Mouse (Mus musculus) heart, embryonic 10.5 days (tissue): ENCODE results near the gene Aqp3. TPM values are rescaled to one million over a fixed set of nuclear protein-coding genes. Genes with fewer than 3 reads are reported as not detected.
A peak's percentile ranks its signal among the peaks of the same experiment; 100 is the strongest.

ENCODE experiments used
- DNase-seq: peaks from one replicate; pipeline ENCODE4 v3.0.0-alpha.2; 2017; ENCODE audit warnings: low spot score
- H3K27ac ChIP-seq: fragments of 300-500 bp; sonication (generic); 2 replicates; pipeline ENCODE4 v1.5.1; 2016; ENCODE audit warnings: mild to moderate bottlenecking
- H3K27me3 ChIP-seq: fragments of 300-500 bp; sonication (generic); 2 replicates; pipeline ENCODE4 v1.6.1; 2016; ENCODE audit warnings: mild to moderate bottlenecking; ENCODE audit not compliant: poor library complexity, insufficient read depth, severe bottlenecking
- H3K36me3 ChIP-seq: fragments of 300-500 bp; sonication (generic); 2 replicates; pipeline ENCODE4 v1.6.1; 2016; ENCODE audit warnings: mild to moderate bottlenecking, moderate library complexity
- H3K4me1 ChIP-seq: fragments of 300-500 bp; sonication (generic); 2 replicates; pipeline ENCODE4 v1.6.1; 2016; ENCODE audit warnings: mild to moderate bottlenecking
- H3K4me3 ChIP-seq: fragments of 300-500 bp; sonication (generic); 2 replicates; pipeline ENCODE4 v1.5.1; 2016; ENCODE audit warnings: mild to moderate bottlenecking, moderate library complexity
- H3K9me3 ChIP-seq: fragments of 300-500 bp; sonication (generic); 2 replicates; pipeline ENCODE4 v1.6.1; 2016; ENCODE audit warnings: mild to moderate bottlenecking, moderate library complexity
- WGBS: fragments of 180-500 bp; shearing (Covaris S2); methylation state at CpG from one replicate; pipeline ENCODE4 v1.1.7; 2016; 5-methylcytosine and 5-hydroxymethylcytosine counted together
- polyA plus RNA-seq: library from polyadenylated mRNA; unstranded; fragments of >200 nt; fragmentation: Nextera tagmentation; extraction: Ambion mirVana; gene quantifications from 2 replicates; pipeline ENCODE4 v1.2.1, GENCODE M21; 2016

Aqp3 gene
- 10.6 TPM in 2 replicates for polyA plus RNA-seq

DNA sequence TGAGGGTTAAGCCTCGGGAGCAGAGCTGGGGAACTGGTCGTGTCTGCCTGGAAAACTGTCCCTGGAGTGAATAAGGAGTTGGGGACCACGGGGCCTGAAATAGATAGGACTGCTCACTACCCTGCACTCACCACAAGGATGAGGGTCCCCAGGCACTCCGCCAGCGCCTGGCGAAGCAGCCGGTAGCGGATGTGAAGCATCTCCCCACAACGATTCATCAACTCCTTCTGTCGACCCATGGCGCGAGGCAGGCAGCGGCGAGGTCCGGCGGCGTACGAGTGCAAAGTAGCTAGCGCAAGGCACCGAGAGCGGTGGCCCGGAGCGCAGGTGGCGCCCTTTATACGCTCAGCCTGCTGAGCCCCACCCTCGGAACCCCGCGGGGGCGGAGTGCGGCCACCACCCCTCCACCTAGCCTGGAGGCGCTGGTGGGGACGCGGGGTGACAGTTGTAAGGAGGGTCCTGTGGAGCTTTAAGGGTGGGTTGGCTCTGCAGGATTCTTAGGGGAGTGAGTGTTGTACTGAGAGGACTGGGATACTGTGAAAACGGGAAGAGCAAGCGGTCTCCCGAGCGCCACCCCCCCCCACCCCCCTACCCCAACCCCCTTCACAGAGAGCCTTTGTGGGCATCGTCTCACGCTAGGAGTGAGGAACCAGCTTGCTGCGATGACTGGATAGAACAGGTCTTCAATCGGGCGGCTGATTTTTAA lies at the start of gene Aqp3:
Gene Aqp3 (minus strand): TSS at position 313 of the 706 bp plus-strand sequence.
- Histone ChIP-seq H3K4me1 (peaks cover 32% of the 10 kb centered on the region), H3K27me3 (peaks cover 58% of the 10 kb centered on the region), H3K27ac (peak within 1 kb of the TSS; percentile 72), H3K36me3 (no peaks in the 10 kb centered on the region), H3K9me3 (no peaks in the 10 kb centered on the region), H3K4me3 (peak within 1 kb of the TSS; percentile 66)
- WGBS = under 1% methylated on average over 42 of the region's 42 CpGs
- no peak for DNase-seq

DNA sequence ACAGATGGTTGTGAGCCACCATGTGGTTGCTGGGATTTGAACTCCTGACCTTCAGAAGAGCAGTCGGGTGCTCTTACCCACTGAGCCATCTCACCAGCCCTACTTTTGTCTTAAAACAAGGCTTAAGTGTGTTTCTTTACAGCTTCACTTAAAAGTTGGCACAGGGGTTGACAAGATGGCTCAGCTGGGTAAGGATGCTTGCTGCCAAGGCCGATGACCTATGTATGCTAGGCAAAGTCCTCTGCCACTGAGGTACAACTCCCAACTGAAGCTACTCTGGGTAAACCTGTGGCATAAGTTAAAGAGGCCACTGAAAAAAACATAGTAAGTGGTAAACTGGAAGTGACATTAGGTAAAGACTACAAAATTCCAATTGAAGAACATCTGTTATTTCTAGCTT lies 44.6 kb upstream of the Aqp3 start:
- H3K9me3 ChIP-seq = no peaks in the 10 kb centered on the region
- H3K36me3 ChIP-seq = peaks cover 47% of the 10 kb centered on the region
- WGBS = 88% methylated on average over 2 of the region's 2 CpGs
- H3K4me3 ChIP-seq = no peak overlapping the region
- H3K27ac ChIP-seq = no peak overlapping the region
- no peaks in the 10 kb centered on the region for H3K4me1 ChIP-seq
- H3K27me3 ChIP-seq = no peaks in the 10 kb centered on the region
- no peak for DNase-seq

DNA sequence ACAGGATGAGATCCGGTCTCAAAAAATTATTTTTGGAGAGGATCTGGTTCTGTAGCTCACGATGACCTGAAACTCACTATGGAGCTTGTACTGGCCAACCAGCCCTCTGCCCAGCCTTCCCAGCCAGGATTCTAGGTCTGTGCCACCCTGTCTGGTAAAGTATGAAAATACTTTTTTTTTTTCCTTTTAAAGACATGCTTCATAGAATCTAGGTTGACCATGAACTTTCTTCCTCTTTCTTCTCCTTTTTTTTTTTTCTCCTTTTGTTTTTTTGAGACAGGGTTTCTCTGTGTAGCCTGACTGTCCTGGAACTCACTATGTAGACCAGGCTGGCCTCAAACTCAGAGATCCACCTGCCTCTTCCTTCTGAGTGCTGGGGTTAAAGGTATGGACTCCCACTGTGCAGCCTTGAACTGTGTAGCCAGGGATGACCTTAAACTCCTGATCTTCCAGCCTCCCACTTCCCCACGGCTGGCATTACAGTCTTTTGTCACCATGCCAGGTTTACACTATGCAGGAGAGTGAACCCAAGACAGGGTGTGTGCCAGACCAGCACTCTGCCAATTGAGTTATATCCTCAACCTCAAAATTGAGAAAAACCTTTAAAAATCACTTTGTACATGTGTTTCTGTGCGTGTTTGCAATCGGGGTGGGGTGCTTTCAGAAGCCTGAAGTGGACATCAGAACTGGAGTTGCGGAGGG lies 42.3 kb upstream of the Aqp3 start:
- DNase-seq = no peak
- Histone ChIP-seq H3K9me3 (no peaks in the 10 kb centered on the region), H3K4me1 (no peaks in the 10 kb centered on the region), H3K36me3 (peaks cover 43% of the 10 kb centered on the region), H3K27ac (no peak overlapping the region), H3K27me3 (no peaks in the 10 kb centered on the region), H3K4me3 (no peak overlapping the region)
- WGBS = 94% methylated on average over 6 of the region's 6 CpGs

DNA sequence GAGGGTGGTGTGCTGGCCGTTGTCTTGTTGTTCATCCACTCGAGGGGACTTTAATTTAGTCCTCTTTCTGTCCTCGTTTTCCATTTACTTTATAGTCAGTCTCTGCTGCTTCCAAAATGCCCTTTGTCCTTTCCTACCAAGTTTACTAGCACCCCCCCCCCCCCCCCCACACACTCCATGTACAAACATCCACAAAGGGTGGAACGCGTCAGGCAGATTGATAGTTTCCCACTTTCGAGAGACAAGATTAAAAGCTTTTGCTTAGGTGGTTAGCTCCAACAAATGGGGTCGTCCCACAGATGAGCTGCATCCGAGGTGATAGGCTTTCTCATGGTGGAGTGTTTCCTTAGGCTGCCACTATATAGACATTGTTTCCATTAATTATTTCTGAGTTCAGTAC lies 38.8 kb upstream of the Aqp3 start:
- H3K36me3 ChIP-seq = peaks cover 27% of the 10 kb centered on the region
- peak overlapping the region; percentile 95 for H3K4me3 ChIP-seq
- H3K4me1 ChIP-seq = 0 out of 2 replicates have a peak, but pooled peaks cover 6% of the 10 kb centered on the region
- H3K27ac ChIP-seq = peak overlapping the region; percentile 100
- WGBS = 1% methylated on average over 8 of the region's 8 CpGs
- no peaks in the 10 kb centered on the region for H3K9me3 ChIP-seq
- H3K27me3 ChIP-seq = no peaks in the 10 kb centered on the region
- no peak for DNase-seq

DNA sequence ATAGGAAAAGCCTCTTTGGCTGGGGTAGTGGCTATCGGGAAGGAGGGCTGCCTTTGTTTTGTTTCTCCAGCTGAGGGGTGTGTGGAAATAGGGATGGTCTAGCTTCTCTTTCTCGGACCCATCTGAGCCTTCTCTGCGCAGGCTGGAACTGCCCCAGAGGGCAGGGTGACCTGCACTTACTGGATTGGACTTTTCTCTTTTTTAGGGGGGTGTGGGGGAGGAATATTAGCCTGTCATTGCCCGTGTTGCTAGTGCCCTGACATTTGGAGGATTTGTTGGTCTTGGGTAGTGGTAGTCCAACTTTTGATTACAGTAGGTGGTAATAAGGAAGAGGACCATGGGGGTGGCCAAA lies 38.4 kb upstream of the Aqp3 start:
- under 1% methylated on average over 4 of the region's 4 CpGs for WGBS
- Histone ChIP-seq H3K4me1 (0 out of 2 replicates have a peak, but pooled peaks cover 6% of the 10 kb centered on the region), H3K27me3 (no peaks in the 10 kb centered on the region), H3K36me3 (peaks cover 24% of the 10 kb centered on the region), H3K9me3 (no peaks in the 10 kb centered on the region), H3K4me3 (peak overlapping the region; percentile 95), H3K27ac (peak overlapping the region; percentile 100)
- no peak for DNase-seq

DNA sequence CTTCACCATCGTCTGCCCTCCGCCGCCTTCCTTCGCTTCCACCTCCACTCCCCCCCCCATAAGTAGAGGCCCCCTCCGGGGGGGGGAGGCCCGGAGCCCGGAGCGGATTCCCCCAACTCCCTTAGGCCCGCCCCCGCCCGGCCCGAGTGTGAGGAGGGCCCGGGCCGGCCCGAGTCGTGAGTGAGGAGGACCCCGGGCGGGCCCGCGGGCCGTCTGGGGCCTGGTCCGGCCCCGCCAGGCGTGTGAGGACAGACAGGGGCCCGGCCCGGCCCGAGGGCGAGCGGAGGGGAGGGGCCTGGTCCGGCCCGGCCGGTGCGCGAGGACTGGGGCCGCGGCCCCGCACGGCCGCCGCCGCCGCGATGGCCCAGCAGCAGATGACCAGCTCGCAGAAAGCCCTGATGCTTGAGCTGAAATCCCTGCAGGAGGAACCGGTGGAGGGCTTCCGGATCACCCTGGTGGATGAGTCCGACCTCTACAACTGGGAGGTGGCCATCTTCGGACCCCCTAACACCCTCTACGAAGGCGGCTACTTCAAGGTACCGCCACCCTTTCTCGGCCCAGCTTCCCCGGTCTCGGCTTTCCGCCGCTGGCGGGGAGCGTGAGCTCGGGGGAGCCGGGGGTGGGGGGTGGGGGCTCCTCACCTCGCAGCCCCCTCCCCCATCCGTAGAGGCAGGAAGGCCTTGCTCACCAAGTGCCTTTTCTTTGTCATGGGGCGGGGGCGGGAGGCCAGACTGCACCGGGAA lies 37.9 kb upstream of the Aqp3 start, which contains the start of gene Ube2r2:
Gene Ube2r2 (plus strand): TSS at position 33 of the 743 bp plus-strand sequence.
- H3K27ac ChIP-seq = peak within 1 kb of the TSS; percentile 100
- no peaks in the 10 kb centered on the region for H3K27me3 ChIP-seq
- WGBS = under 1% methylated on average over 61 of the region's 65 CpGs
- peaks cover 18% of the 10 kb centered on the region for H3K36me3 ChIP-seq
- H3K9me3 ChIP-seq = no peaks in the 10 kb centered on the region
- peak; percentile 93 for DNase-seq
- 0 out of 2 replicates have a peak, but pooled peaks cover 6% of the 10 kb centered on the region for H3K4me1 ChIP-seq
- peak within 1 kb of the TSS; percentile 95 for H3K4me3 ChIP-seq

DNA sequence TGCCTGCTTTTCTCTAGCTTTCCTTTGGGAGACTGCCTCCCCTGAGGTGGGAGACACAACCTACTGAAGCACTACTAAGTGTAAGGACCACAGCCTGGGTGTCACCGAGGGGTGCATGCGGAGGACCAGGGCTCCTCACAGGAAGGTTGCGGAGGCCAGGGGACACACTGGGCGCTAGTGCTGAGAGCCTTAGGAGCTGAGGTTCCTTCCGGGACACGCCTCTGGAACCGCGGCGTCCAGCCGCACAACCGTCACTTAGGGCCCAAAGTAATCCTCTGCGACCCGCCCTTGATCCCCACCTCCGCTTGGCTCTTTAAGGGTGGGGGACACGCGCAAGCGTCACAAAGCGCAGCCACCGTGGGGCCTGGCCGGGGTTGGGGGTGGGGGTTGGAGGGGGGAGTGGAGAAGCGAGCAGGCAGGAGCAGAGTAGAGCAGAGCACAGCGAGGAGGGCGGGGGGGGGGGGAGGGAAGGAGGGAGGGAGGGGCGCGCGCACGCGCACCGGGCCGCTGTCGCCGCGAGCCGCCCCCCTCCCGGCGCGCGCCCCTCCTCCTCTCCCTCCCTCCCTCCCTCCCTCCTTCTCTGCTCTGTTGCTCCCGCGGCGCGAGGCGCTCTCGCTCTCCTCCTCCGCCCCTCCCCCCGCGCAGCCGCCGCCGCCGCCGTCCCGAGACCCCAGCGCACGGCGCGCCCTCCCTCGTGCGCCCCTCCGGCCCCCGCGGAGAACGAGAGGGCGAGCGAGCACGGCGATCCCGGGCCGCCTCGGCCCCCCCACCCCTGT lies 37.1 kb upstream of the Aqp3 start:
- DNase-seq = peak; percentile 95
- Histone ChIP-seq H3K27ac (peak overlapping the region; percentile 100), H3K27me3 (no peaks in the 10 kb centered on the region), H3K4me3 (peak overlapping the region; percentile 95), H3K9me3 (no peaks in the 10 kb centered on the region), H3K4me1 (0 out of 2 replicates have a peak, but pooled peaks cover 6% of the 10 kb centered on the region), H3K36me3 (peaks cover 11% of the 10 kb centered on the region)
- under 1% methylated on average over 32 of the region's 70 CpGs for WGBS

DNA sequence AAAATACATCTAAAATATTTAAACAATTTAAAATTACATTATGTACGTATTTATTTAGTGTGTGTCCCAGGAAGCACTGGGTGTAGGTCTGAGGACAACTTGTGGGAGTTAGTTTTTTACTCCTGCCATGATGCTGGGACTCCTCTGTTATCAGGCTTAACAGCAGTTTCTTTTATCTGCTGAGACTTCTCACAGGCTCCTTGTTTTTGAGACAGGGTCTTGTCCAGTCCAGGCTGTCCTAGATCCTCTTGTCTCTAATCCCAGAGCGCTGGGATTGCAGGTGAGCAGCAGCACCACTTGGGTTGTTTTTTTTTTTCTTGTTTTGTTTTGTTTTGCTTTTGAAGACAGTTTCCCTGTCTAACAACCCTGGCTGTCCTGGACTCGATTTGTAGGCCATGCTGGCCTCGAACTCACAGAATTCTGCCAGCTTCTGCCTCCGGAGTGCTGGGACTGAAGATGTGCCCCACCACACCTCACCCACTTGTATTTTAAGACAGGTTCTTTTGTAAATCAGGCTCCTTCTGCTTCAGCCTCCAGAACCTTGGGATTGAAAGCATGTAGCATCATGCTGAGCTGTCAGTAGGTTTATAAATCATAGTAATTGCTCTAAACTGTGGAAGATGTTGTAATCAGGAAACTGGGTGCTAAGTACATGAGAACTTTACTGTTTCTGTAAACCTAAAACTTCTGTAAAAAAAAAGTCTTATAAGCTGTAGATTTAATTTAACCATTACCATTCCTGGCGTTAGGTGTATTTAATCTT lies 35.7 kb upstream of the Aqp3 start:
- Histone ChIP-seq H3K27ac (0 out of 2 replicates have a peak overlapping the region, but pooled peaks have one; percentile 100), H3K27me3 (no peaks in the 10 kb centered on the region), H3K9me3 (no peaks in the 10 kb centered on the region), H3K36me3 (peaks cover 7% of the 10 kb centered on the region), H3K4me3 (no peak overlapping the region), H3K4me1 (0 out of 2 replicates have a peak, but pooled peaks cover 6% of the 10 kb centered on the region)
- DNase-seq = no peak
- 76% methylated on average over 6 of the region's 6 CpGs for WGBS

DNA sequence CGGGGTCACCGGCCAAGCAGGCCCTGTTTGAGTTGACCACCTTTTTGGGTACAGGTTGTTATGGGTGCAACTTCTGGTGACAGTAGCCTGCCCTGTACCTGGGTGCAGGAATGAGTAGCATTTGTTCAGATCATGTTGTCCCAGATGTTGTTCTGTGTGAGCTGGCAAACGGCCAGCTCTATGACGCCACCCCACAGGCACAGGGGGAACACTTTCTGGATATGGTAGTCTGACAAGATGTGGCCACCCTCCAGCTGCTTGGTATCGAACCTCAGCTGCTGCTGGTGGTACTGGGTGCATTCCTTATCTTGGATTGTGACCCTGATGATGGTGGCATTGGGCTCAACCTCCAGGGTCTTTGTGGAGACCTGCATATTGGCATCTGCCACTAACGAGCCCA lies 34.5 kb upstream of the Aqp3 start:
- WGBS = 79% methylated on average over 6 of the region's 6 CpGs
- H3K36me3 ChIP-seq = no peaks in the 10 kb centered on the region
- H3K9me3 ChIP-seq = no peaks in the 10 kb centered on the region
- no peaks in the 10 kb centered on the region for H3K27me3 ChIP-seq
- 0 out of 2 replicates have a peak, but pooled peaks cover 6% of the 10 kb centered on the region for H3K4me1 ChIP-seq
- no peak for DNase-seq
- no peak overlapping the region for H3K4me3 ChIP-seq
- no peak overlapping the region for H3K27ac ChIP-seq

DNA sequence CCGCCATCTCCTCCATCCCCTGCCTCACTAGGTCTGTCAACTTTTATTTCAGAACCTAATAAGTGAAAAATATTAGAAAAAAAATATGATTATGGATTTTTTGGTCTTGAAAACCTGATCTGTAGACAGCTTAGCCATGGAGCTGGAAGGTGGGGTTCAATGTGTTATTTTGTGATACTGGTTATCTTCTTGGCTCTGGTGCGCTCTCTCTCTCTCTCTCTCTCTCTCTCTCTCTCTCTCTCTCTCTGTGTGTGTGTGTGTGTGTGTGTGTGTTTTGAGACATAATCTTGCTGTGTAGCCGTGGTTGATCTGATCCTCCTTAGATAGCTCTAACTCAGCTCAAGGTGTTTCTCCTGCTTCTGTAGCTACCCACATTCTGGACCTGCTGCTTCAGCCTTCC lies 31.9 kb upstream of the Aqp3 start:
- H3K27ac ChIP-seq = no peak overlapping the region
- H3K9me3 ChIP-seq = no peaks in the 10 kb centered on the region
- H3K4me3 ChIP-seq = no peak overlapping the region
- peak; percentile 73 for DNase-seq
- H3K36me3 ChIP-seq = no peaks in the 10 kb centered on the region
- WGBS = 79% methylated on average over 3 of the region's 3 CpGs
- no peaks in the 10 kb centered on the region for H3K27me3 ChIP-seq
- 0 out of 2 replicates have a peak, but pooled peaks cover 6% of the 10 kb centered on the region for H3K4me1 ChIP-seq

DNA sequence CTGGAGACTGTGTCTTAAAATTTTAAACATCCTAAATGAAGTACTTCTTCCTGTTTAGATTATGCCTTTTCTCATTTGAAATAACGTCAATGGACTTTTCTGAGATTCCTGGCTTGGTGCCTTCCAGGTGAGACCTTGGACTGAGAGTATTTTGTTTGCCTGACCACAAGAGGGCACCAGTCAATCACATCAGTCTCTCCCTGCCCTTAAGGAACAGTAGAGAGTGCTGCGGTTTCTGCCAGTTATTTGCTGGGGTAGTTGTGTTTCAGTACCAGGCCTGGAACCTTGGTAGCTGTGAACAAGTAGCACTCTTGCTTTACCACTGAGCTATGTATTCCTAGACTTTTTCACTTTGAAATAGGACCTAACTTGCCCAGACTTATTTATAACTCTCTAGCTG lies 31.4 kb upstream of the Aqp3 start:
- Histone ChIP-seq H3K27me3 (no peaks in the 10 kb centered on the region), H3K4me3 (no peak overlapping the region), H3K36me3 (no peaks in the 10 kb centered on the region), H3K9me3 (no peaks in the 10 kb centered on the region), H3K27ac (no peak overlapping the region), H3K4me1 (0 out of 2 replicates have a peak, but pooled peaks cover 1% of the 10 kb centered on the region)
- WGBS = 5% methylated on average over 2 of the region's 2 CpGs
- no peak for DNase-seq
